20 mouse cellular contexts compared by ENCODE assay signal in genomic region chr17:45928903-45929477, GRCm38 (mm10).
DNase-seq lines count a peak whose midpoint lies in the region; ATAC-seq and TF ChIP-seq lines count a peak whose summit lies in the region.
"Had no signal": no experiment of that assay in that cellular context is flagged by ENCODE, and none has a peak within 500 bp of the region (broad histone marks: within the 10 kb centered on the region; RNA-seq: fewer than 3 reads in every experiment).

No protein-coding gene starts in this region.

- no peak for TF ChIP-seq CTCF in intestine, postnatal 0 days (IDR thresholded peaks at IDR 0.05; ENCODE audit: low read depth)

- H3K36me3 ChIP-seq in intestine, embryonic 14.5 days (ENCODE audit: control insufficient read depth, insufficient read depth, low read length): no peaks in the 10 kb centered on the region
- no peaks in the 10 kb centered on the region for H3K36me3 ChIP-seq in intestine, postnatal 0 days (ENCODE audit: control insufficient read depth, insufficient read depth)
- H3K36me3 ChIP-seq in embryonic facial prominence, embryonic 13.5 days: no peaks in the 10 kb centered on the region
- no peaks in the 10 kb centered on the region for H3K36me3 ChIP-seq in limb, embryonic 12.5 days
- H3K36me3 ChIP-seq: neural tube, embryonic 13.5 days had no signal

- no peak overlapping the region for H3K9ac ChIP-seq in intestine, embryonic 14.5 days (ENCODE audit: low read length)
- no peak overlapping the region for H3K9ac ChIP-seq in intestine, postnatal 0 days (ENCODE audit: low read depth, low read length)
- peak overlapping the region; percentile 53; the same call in 1 of the 2 replicates for H3K9ac ChIP-seq in embryonic facial prominence, embryonic 13.5 days
- H3K9ac ChIP-seq in limb, embryonic 12.5 days (replicated peaks): peak overlapping the region; percentile 27; the same call in 1 of the 2 replicates
- H3K9ac ChIP-seq: forebrain, postnatal 0 days; neural tube, embryonic 13.5 days had no signal

- H3K27me3 ChIP-seq in intestine, embryonic 14.5 days (replicated peaks; ENCODE audit: control insufficient read depth, insufficient read depth, low read length): no peaks in the 10 kb centered on the region
- H3K27me3 ChIP-seq in intestine, postnatal 0 days (replicated peaks; ENCODE audit: control insufficient read depth, insufficient read depth, low read length): no peaks in the 10 kb centered on the region
- H3K27me3 ChIP-seq in embryonic facial prominence, embryonic 13.5 days: no peaks in the 10 kb centered on the region
- peaks cover 4% of the 10 kb centered on the region; the same call in 1 of the 2 replicates for H3K27me3 ChIP-seq in limb, embryonic 12.5 days
- H3K27me3 ChIP-seq: neural tube, embryonic 13.5 days had no signal

- no peak overlapping the region for H3K4me3 ChIP-seq in intestine, embryonic 14.5 days (ENCODE audit: low read depth, low read length)
- H3K4me3 ChIP-seq in intestine, postnatal 0 days (ENCODE audit: low read depth, low read length): no peak overlapping the region
- no peak overlapping the region for H3K4me3 ChIP-seq in embryonic facial prominence, embryonic 13.5 days
- H3K4me3 ChIP-seq in limb, embryonic 12.5 days (replicated peaks): no peak overlapping the region
- H3K4me3 ChIP-seq: erythroblast, embryonic 14.5 days; neural tube, embryonic 13.5 days had no signal

- intact Hi-C loops in heart, postnatal 25 days (cut with DNase I): no loop called here

- no peak overlapping the region for H3K4me2 ChIP-seq in intestine, embryonic 14.5 days (ENCODE audit: low read length)
- no peak overlapping the region for H3K4me2 ChIP-seq in intestine, postnatal 0 days (replicated peaks; ENCODE audit: low read depth)
- no peak overlapping the region for H3K4me2 ChIP-seq in embryonic facial prominence, embryonic 13.5 days
- no peak overlapping the region for H3K4me2 ChIP-seq in limb, embryonic 12.5 days
- H3K4me2 ChIP-seq: neural tube, embryonic 13.5 days had no signal

- H3K4me1 ChIP-seq in intestine, embryonic 14.5 days (replicated peaks; ENCODE audit: control insufficient read depth, insufficient read depth, low read length): no peaks in the 10 kb centered on the region
- no peaks in the 10 kb centered on the region for H3K4me1 ChIP-seq in intestine, postnatal 0 days (replicated peaks; ENCODE audit: control insufficient read depth, insufficient read depth, low read length)
- H3K4me1 ChIP-seq in embryonic facial prominence, embryonic 13.5 days: peaks cover 44% of the 10 kb centered on the region
- peaks cover 46% of the 10 kb centered on the region for H3K4me1 ChIP-seq in limb, embryonic 12.5 days (replicated peaks)

- H3K27ac ChIP-seq in intestine, embryonic 14.5 days (ENCODE audit: low read depth): no peak overlapping the region
- no peak overlapping the region for H3K27ac ChIP-seq in intestine, postnatal 0 days (ENCODE audit: low read depth, low read length)
- peak overlapping the region; percentile 85 for H3K27ac ChIP-seq in embryonic facial prominence, embryonic 13.5 days
- peak overlapping the region; percentile 90 for H3K27ac ChIP-seq in limb, embryonic 12.5 days
- H3K27ac ChIP-seq: neural tube, embryonic 13.5 days had no signal

- 0 out of 2 replicates have a peak, but pooled peaks have one; percentile 19 for ATAC-seq in intestine, embryonic 14.5 days (replicated peaks; ENCODE audit: low FRiP score, low TSS enrichment, low read depth)
- no peak for ATAC-seq in intestine, postnatal 0 days
- ATAC-seq in embryonic facial prominence, embryonic 13.5 days (ENCODE audit: insufficient number of reproducible peaks, insufficient read depth, low FRiP score, low TSS enrichment, low read depth): no peak
- 0 out of 2 replicates have a peak, but pooled peaks have one; percentile 43 for ATAC-seq in limb, embryonic 12.5 days (ENCODE audit: insufficient number of reproducible peaks, insufficient read depth, low FRiP score, low TSS enrichment, low read depth)
- ATAC-seq: forebrain, postnatal 0 days had no signal

- no peaks in the 10 kb centered on the region for H3K9me3 ChIP-seq in intestine, embryonic 14.5 days (ENCODE audit: control insufficient read depth, low read length)
- no peaks in the 10 kb centered on the region for H3K9me3 ChIP-seq in intestine, postnatal 0 days (ENCODE audit: control insufficient read depth)
- H3K9me3 ChIP-seq in embryonic facial prominence, embryonic 13.5 days: no peaks in the 10 kb centered on the region
- H3K9me3 ChIP-seq in limb, embryonic 12.5 days: no peaks in the 10 kb centered on the region
- H3K9me3 ChIP-seq: neural tube, embryonic 13.5 days had no signal

- 53% methylated on average over 8 of the region's 8 CpGs for WGBS in intestine, embryonic 14.5 days
- WGBS in intestine, postnatal 0 days: 78% methylated on average over 8 of the region's 8 CpGs
- 31% methylated on average over 8 of the region's 8 CpGs for WGBS in embryonic facial prominence, embryonic 13.5 days
- 37% methylated on average over 8 of the region's 8 CpGs for WGBS in limb, embryonic 12.5 days

- DNase-seq in intestine, embryonic 14.5 days (ENCODE audit: low spot score): no peak
- peak; percentile 32 for DNase-seq in MN1 (ENCODE audit: low spot score)
- no peak for DNase-seq in spleen, postnatal 10 days (ENCODE audit: low spot score in 2 of 2)
- no peak for DNase-seq in right cerebral cortex, postnatal 25 days
- no peak for DNase-seq in heart, postnatal 25 days (ENCODE audit: low spot score)
- DNase-seq: adrenal gland, adult 2 months; cerebellum, adult 8-10 months; forebrain, postnatal 0 days; heart, adult 11 months; kidney, adult 2 months; kidney, postnatal 14 days; liver; lung, postnatal 10 days; right cerebral cortex, adult 18-20 months; thymus, postnatal 14 days had no signal

Comparison
In these comparisons a context has a peak if more than half of its experiments do, and no peak if none do; other contexts are left out.
1. ATAC-seq: peak in intestine, embryonic 14.5 days (single experiment) and limb, embryonic 12.5 days (single experiment); none in intestine, postnatal 0 days (single experiment) and embryonic facial prominence, embryonic 13.5 days (single experiment).
2. H3K27ac ChIP-seq: peak in embryonic facial prominence, embryonic 13.5 days (single experiment) and limb, embryonic 12.5 days (single experiment); none in intestine, embryonic 14.5 days (single experiment) and intestine, postnatal 0 days (single experiment).
3. H3K9ac ChIP-seq: peak in embryonic facial prominence, embryonic 13.5 days (single experiment) and limb, embryonic 12.5 days (single experiment); none in intestine, embryonic 14.5 days (single experiment) and intestine, postnatal 0 days (single experiment).